Mouse (Mus musculus) erythroid progenitor cell, adult 5-6 weeks (primary cell): ENCODE measurements around the gene Bloc1s5. TPM values are rescaled to one million over a fixed set of nuclear protein-coding genes. Genes with fewer than 3 reads are reported as not detected.
"Not testable (repeated sequence)": the region's sequence is repeated elsewhere in the genome, so short reads cannot be mapped to it uniquely, and the experiment has no call there.

Source experiments
- ATAC-seq: replicated peaks from 2 replicates; pipeline ENCODE4 v1.8.0; 2016; ENCODE audit warnings: moderate number of reproducible peaks, mild to moderate bottlenecking, moderate TSS enrichment, inconsistent platforms; ENCODE audit not compliant: poor library complexity, low FRiP score, severe bottlenecking
- total RNA-seq, 2 experiments: library from RNA; stranded (forward) in 1 of 2; stranded (reverse) in 1 of 2; fragments of 150-400 nt in 1 of 2; fragments of 186-747, 209-891 nt in 1 of 2; gene quantifications; 2 replicates each; pipeline versions ENCODE4 v1.2.3 to v1.2.4; 2015 to 2017; ENCODE audit warnings: low replicate concordance in 2 of 2

Bloc1s5 gene
- total RNA-seq, 2 experiments from 2014 or later = 4.6 to 7.0 TPM

DNA sequence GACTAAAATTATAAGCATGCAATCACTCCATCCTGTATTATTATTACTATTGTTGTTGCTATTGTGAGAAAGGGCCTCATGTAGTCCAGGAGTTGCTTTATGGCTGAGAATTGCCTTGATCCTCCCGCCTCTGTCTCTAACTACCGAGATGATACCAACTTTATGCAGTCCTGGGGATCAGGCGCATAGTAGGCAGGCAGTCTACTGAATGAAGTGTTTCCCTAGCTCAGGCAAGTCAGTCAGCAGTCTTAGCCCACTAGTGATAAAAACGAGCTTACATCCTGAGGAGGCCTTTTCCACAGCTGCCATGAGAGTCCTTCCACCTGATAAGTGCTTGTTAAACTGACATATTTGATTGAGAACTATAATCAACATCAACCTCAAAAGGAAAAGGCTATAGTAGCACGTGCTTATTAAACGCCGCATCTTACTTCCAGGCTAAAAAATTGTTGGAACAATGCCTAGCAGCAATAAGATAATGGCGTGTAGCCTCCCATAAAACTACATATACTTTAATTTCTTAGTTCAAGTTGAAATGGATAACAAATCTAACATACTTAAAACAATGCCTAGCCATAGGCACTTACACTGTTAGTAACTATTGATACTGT, 10.5 kb downstream of the Bloc1s5 start:
- no peak for ATAC-seq

DNA sequence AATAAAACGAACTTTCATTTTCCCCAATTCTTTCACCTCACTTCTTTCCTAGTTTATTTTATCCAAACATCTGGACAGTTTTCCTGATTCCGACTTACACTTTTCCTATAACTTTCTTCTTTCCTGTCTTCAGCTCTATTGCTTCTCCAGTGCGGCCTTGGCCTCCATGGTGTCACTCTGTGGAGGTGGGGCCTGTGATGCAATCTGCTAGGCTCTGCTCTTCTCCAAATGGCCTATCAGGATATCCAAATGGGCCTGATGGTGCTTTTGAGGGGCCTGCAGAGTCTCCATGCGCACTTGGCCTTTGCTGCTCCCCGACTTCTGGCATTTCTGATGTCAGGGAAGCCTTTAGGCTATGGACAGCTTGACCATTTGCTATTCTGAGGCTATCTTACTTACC, 11.6 kb downstream of the Bloc1s5 start:
- ATAC-seq = no peak

DNA sequence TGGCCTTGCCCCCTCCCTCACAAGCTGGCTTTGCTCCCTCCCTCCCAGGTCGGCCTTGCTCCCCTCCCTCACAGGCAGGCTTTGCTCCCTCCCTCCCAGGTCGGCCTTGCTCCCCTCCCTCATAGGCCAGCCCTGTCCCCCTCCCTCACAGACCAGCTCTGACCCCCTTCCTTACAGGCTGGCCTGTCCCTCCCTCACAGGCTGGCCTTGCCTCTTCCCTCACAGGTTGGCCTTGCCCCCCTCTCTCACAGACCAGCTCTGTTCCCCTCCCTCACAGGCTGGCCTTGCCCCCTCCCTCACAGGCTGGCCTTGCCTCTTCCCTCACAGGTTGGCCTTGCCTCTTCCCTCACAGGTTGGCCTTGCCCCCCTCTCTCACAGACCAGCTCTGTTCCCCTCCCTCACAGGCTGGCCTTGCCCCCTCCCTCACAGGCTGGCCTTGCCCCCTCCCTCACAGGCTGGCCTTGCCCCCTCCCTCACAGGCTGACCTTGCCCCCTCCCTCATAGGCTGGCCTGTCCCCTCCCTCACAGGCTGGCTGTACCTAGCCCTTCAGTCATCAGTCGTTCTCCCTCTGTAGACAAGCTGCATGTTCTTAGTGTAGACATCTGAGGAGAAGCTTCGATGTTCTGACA, 16.8 kb downstream of the Bloc1s5 start:
- ATAC-seq = not testable (repeated sequence)

DNA sequence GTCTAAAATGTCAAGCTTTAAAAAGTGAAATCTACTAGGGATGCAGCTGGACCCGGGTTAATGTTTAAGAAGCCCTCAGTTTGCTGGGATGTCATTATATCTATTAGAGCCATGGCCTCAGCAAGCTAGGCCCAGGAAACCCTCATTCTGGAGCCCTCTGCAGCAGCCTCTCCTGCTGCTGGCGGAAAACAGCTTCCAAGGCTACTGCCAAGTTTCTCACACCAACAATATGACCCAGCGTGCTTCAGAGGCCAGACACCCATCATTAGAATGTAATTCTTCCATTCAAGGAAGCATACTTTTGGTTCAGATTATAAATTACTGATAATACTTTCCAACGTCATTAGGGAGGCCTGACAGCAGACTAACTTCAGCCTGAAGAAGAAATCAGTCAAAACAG, 18.0 kb downstream of the Bloc1s5 start:
- ATAC-seq = no peak

DNA sequence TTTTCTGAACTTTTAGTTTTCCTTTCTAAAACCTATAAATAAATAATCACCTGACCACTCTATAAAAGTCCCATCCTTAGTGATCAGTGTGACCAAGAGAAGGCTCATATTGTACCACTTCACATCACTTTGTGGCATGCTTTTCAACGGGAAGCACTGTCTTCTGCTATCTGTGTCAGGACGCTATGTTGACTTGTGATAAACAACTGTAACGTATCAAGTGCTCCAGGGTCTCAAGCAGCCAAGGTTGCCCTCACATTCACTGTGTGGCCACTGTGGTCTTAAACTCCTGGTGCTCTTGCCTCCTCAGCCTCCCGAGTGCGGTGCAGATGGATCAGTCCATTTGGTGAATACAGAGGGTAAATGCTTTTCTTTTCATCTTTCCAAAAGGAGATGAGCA, 19.3 kb downstream of the Bloc1s5 start:
- 0 out of 2 replicates have a peak, but pooled peaks have one; percentile 32 for ATAC-seq

DNA sequence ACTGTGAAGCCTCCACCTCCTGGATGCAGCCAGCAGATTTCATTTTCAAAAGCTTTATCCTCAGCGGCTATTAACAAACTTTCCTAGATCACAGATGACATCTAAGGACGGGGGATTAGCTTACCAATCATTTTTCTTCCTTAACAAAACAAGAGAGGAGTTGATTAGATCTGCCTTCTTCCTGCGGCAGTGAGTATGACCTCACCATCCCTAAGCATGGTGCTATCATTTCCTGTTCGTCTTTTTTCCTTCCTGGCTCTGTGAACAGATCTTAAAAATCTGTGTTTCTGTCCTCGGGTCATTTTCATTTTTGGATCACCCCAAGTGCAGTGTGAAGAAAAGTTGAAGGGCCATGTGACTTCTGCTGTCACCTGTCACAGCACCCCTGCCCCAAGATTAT, 20.6 kb downstream of the Bloc1s5 start:
- no peak for ATAC-seq

DNA sequence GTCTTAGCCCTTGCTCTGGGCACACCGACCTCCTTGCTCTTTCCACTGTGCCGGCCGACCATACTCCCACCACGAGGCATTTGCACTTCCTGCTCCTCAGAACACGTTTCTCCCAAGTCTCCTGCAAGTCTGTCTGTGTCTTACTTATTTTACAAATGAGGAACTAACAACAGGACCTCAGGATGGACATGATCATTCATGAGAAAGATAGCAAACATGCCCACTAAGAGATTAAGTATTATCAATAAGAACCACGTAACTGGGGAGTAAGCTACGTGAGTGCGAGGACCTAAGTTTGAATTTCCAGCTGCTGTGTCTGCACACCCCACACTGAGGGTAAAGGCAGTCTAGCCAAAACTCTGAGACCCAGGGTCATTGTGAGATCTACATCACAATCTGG, 21.3 kb downstream of the Bloc1s5 start:
- no peak for ATAC-seq

DNA sequence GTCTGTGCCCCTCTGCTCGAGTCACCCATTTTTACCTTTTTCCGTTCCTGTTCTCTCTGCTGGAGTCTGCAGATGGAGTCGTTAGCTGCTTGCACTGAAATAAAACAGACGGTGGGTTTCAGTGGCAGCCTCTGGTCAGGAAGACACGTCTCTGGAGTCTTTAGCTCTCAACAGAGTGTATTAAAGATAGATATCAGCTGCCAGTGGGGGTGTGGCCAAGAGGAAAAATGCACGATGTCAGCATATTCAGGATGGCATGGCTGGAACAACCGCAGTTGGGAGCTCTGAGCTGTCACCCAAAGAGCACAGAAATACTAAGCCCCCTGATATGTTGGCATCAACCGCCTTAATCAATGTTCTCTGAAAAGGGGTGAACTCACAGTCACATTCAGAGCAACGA, 22.3 kb downstream of the Bloc1s5 start:
- no peak for ATAC-seq

DNA sequence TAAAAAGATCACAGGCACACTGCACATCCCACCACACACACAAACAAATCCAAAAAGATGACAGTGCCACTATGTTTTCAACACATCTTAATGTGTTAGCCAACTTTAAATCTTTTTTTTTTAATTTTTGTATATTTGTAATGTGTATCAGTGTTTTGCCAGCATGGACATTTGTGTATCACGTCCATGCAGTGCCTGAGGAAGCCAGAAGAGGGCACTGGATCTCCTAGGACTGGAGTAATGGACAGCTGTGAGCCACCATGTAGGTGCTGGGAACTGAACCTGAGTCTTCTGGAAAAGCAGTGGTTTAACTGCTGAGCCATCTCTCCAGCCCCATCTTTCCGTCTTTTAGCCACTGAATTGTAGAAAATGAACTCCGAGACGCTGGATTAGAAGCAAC, 22.7 kb downstream of the Bloc1s5 start:
- no peak for ATAC-seq

DNA sequence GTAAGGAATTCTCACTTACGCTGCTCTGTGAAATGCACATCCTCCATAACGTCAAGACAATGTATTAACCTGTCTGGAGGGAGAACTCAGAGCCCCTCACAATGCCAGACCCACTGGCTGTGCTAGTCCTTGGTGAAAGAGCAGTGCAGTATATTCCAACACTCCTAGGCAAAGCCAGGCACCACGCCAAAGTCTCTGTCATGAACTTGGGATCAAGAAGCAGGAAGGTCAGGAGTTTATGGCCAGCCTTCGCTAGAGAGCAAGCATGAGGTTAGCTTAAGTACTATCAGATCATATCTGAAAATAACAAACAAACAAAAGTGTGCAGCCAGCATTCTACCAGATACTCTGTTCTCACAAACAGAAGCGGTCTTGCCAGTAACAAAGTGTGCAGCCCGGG, 24.6 kb downstream of the Bloc1s5 start:
- no peak for ATAC-seq

DNA sequence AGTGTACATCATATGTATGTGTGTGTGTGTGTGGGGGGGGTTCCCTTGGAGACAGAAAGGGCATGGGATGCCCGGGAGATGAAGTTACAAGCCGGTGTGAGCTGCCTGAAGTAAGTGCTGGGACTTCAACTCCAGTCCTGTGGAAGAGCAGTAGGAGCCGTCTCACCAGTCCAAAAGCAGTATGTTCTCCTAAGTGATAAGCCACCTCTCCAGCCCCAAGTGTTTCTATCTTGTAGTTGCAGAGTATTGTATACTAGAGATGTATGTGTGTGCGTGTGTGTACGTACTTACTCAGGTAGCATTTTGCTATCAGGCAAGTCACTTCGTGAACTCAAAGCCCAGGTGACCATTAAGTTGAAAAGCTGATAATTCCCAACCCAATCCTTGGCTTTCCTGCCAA, 27.8 kb downstream of the Bloc1s5 start:
- no peak for ATAC-seq

DNA sequence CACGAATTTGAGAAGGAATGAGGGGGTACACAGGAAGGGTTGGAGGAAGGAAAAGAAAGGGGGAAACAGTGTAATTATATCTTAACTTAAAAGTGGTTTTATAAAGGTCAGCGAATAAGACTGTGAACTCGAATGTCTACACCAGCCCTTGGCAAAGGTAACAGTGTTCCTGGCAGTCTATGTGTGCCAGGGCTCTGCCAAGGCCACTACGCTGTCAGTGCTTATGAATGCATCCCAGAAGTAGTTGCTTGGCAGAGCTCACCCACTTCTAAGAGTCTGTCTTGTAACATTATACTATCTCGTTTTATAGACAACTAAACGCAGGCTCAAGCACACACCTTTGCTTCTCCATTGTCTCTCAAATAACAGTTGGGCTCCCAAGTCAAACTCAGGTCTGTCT, 29.6 kb downstream of the Bloc1s5 start:
- no peak for ATAC-seq

DNA sequence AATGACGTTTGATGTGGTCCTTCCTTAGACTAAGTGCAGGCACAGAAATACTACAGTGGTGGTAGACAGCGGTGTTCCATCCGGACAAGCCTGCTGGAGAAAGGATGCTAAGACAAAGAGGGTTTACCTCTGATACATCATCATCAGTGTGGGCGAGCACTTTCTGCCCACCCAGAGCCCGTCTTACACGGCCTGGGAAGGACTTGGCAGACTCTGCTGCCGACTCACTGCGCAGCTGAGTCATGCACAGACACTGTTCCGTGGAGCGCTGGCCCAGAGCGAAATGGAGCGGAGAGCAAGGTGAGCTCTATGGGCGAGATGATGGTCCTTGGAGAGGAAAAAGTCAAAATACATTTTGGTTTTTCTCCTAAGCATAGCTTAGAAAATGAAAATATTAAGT, 31.9 kb downstream of the Bloc1s5 start:
- no peak for ATAC-seq

DNA sequence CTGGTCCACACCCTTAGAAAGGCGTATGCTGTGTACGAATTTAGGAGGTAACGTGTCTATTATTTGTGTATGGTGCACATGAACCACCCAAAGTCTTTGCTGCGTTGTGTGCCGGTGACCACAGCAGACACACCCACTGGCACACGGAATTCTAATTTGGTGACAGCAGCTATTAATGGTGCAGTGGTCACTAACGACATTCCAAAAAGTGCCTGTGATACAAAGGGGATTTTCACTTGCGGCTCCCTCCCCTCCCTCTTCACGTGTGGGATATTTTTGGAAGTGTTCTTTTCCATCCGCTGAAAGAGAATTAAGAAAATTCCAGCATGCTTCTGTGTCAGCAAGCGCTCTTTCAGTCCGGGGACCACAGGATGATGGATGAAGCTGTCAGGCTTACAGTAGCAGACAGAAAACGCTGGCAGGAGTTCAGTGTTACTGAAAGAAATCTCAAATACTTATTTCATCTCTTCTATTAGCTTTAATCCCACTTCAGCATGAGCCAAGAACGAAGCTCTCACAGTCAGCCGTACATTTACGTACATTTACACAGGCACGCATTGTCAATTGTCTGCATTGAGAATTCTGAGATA, 32.6 kb downstream of the Bloc1s5 start:
- ATAC-seq = no peak

DNA sequence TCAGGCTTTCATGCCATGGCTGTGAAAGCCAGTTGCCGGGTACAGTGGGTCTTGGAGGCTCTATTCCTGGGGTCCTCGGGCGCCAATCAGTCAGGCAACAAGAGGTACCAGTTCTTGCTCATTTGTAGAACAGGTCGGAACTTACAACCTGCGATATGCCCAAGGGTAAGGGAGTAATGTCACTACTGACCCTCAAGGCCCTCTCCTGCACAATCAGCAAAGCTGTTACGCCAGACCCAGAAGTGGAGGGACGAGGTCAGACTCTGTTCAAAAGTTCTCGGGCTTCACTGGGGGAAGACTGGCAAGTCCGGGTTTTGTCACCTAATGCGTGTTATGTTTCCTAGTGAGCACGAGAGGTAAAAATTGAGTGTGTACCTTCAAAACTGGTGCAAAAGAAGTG, 34.1 kb downstream of the Bloc1s5 start:
- no peak for ATAC-seq

DNA sequence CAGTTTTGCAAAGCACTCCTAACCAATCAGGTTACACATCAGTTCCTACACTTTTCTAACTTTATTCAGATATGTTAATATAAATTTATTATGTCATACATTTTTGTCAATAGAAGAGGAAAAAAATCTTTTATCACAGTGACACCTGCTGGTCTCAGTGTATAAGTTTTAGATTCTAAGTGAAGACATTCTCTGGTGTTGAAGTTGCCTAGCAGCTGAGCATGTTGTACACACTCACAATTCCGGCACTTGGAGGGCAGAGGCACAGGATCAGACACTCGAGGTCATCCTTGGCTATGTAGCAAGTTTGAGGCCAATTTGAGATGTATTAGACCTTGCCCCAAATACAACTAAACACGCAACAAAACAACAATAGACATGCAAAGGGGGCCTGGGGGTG, 37.8 kb downstream of the Bloc1s5 start:
- ATAC-seq = no peak

DNA sequence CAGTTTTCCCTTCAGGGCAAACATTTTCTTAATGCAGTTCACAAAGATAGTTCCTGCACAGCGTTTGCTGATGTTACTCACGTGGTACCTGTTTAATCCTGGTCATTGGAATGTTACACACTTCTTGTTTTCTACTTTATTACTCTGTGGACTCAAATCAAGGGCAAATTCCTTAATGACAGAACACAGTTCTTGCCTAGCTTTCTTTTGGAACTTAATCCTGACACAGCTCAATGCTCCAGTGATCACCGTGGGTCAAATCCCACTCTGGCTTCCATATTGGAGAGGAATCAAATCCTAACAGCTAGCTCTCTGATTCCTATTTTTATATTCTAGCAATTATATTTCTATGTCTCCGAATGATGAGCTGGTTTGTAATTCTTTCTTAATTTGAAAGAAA, 38.4 kb downstream of the Bloc1s5 start:
- ATAC-seq = no peak

DNA sequence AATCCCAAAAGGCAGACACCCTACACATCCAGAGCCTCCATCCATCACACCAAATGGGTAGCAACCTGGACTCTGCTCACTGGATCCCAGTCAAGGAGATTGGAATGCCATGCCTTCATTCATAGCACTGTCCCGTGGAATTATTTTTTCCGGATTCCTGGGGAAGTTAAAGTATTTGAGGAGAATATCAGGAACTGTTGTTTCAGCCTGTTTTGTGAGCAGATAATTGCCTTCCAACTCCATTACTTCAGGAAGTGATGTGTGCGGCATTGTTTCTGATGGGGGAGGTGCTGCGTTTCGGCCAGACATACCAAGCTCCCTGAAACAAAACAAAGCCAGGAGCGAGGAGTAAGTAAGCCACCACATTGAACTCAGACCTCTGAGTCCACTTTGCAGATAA, 41.8 kb downstream of the Bloc1s5 start:
- no peak for ATAC-seq

DNA sequence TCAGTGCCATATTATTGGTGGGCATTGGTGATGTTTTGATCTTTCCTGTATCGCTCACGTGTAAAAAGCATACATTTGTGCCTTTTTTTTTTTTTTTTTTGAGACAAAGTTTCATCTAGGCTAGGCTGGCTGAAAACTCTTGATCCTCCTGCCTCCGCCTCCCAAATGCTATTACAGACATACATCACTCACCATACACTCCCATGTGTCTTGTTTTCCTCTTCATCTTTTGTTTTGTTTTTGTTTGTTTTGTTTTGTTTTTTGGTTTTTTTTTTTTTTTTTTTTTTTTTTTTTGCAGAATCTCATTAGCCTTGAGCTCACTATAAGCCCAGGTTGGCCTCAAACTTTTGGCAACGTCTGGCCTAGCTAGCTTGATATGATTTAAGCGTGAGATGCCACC, 47.6 kb downstream of the Bloc1s5 start:
- ATAC-seq = no peak

DNA sequence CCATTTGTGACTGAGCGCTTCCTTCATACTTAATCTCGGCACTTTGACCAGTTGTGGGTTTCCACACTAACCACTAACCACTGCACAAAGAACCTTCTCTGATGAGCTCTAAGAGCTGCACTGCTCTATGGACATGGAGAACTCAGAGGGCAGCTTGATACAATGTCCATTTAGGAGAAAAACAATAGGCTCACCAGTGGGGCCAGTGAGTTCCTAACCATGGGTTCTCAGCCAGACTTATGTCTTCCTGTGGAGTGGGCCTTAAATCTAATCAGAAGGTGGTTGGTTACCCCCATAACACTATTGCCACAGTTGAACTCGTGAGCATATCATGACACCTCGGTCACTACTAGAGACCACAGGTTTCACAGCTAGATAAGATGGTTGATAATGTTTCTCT, 48.5 kb downstream of the Bloc1s5 start:
- no peak for ATAC-seq

DNA sequence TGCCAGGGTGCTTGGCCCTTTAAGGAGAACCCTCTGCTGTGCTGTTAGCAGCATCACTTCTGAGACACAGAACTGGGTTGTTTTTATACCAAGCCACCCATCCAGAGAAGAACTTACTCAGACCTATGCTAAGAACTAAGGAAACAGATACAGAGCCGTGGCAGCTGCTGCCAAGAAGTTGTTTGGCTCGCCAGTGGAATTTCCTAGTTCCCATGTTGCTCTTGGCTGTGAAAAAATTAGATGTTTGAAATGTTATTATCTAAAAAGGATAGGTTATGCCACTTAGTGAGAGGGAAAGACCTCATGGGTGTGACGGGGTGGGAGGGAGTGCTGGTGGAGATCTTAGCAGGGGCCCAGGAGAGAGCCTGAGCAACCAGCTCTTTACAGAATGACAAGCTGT, 52.1 kb downstream of the Bloc1s5 start:
- ATAC-seq = no peak
